Mouse (Mus musculus): ENCODE results near the gene Tmem132b. TPM values are rescaled to one million over a fixed set of nuclear protein-coding genes. Genes with fewer than 3 reads are reported as not detected.

Gene Tmem132b
- polyA plus RNA-seq, 1 experiment from 2014 or later, result 0.03 TPM

DNA sequence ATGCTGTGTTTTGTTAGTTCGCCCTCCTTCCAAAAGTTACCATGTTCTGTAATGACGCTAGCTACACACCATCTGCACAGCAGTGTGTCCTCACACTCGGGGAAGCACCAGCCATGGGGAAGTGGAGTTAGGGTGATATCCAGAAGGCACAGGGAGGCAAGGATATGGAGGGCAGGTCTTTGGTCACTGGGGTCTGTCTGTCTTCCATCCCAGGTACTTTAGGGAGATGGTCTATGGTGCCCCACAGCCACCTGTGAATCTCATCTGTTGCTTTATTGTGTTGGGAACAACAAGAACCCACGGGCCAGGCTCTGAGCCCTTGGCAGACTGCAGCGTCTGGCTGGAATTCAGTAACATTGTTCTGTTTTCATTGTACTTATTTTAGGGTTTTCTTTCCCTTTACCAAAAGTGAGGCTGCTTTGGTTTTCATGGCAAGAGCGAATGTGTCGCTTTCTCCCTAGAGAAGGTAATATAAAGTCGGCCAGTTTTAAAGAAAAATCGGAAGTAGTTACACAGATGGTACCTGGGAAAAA, 96.3 kb downstream of the Tmem132b start:
- no peak overlapping the region for H3K9ac ChIP-seq
- H3K27ac ChIP-seq (replicated peaks), result no peak overlapping the region
- no peaks in the 10 kb centered on the region for H3K36me3 ChIP-seq
- no peaks in the 10 kb centered on the region for H3K4me1 ChIP-seq
- 84% methylated on average over 9 of the region's 9 CpGs for WGBS
- no peaks in the 10 kb centered on the region for H3K9me3 ChIP-seq
- no peak for ATAC-seq (ENCODE audit: extremely low read depth, insufficient number of reproducible peaks, low FRiP score, low TSS enrichment)
- H3K27me3 ChIP-seq (replicated peaks), result no peaks in the 10 kb centered on the region
- no peak overlapping the region for H3K4me3 ChIP-seq
- no peak overlapping the region for H3K4me2 ChIP-seq

DNA sequence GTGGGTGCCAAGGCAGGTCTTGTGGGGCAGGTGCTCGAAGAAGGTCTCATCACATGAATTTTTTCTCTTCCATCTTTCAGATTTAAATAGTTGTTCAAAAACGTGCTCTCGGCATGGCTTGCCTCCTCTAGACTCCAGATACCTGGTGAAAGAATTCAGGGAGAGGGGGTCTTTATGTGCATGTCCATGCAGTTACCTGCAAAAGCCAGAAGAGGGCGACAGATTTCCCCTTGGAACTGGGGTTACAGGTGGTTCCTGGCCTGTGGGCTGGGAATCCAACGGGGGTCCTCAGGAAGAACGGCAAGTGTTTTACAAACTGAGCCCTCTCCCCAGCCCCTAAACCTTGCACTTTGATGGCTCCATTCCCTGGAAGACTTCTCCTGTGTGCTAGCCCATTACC, 103.1 kb downstream of the Tmem132b start:
- Histone ChIP-seq H3K9ac (no peak overlapping the region), H3K4me1 (peaks cover under 1% of the 10 kb centered on the region; the same call in 1 of the 2 replicates), H3K27me3 (replicated peaks) (no peaks in the 10 kb centered on the region; the same call in 1 of the 2 replicates), H3K9me3 (peaks cover 10% of the 10 kb centered on the region), H3K36me3 (no peaks in the 10 kb centered on the region), H3K27ac (replicated peaks) (no peak overlapping the region), H3K4me3 (no peak overlapping the region), H3K4me2 (no peak overlapping the region)
- WGBS, result 68% methylated on average over 6 of the region's 6 CpGs
- ATAC-seq (ENCODE audit: extremely low read depth, insufficient number of reproducible peaks, low FRiP score, low TSS enrichment), result no peak

DNA sequence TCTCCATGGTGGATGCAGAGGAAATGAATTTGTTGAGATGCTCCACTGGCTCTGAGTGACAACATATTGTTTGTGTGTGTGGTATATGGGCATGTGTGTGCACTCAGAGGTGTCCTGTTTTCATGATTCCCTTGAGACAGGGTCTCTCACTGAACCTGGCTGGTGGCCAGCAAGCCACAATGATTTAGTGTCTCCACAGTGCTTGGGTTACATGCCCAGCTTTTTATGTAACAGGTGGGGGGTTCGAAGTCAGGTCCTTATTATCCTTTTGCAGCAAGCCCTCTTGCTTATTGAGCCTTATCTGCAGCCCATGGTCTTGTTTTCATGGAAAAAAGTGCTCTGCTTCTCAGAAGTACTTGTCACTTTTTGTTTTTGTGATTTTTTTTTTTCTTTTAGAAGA, 109.4 kb downstream of the Tmem132b start:
- H3K27me3 ChIP-seq (replicated peaks), result no peaks in the 10 kb centered on the region
- peaks cover 8% of the 10 kb centered on the region; the same call in 1 of the 2 replicates for H3K4me1 ChIP-seq
- peaks cover 11% of the 10 kb centered on the region; the same call in 1 of the 2 replicates for H3K9me3 ChIP-seq
- no peak for ATAC-seq (ENCODE audit: extremely low read depth, insufficient number of reproducible peaks, low FRiP score, low TSS enrichment)
- H3K27ac ChIP-seq (replicated peaks), result no peak overlapping the region
- no peak overlapping the region for H3K9ac ChIP-seq
- no peak overlapping the region for H3K4me2 ChIP-seq
- 54% methylated on average over 1 of the region's 1 CpGs for WGBS
- H3K4me3 ChIP-seq, result no peak overlapping the region
- H3K36me3 ChIP-seq, result no peaks in the 10 kb centered on the region

DNA sequence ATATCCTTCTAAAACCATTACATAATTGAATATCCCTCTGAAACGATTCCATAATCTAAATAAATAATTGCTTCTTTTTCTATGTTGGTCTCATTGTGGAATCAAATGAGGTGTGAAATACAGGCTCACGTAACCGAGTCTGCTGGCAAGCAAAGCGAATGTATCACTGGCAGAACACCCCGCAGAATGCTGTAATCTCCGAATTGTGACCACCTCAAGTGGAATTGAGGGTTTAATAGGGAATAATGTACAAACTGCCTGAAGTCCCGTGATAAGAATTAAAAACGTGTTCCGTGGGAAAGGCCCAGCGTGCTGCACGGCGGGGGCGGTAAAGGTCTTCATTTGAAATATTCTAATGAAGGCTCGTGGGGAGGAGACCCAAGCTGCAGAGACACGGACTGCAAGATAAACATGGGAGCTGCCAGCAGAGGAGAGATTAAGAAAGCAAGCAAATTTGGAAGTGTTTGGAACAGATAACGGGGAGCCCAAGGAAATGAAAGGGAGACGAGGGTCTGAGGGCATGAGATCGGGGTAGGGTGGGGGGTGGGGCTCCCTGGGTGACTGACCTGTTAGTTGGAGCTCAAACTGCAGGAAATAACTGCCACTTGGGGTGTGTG, 110.1 kb downstream of the Tmem132b start:
- Histone ChIP-seq H3K4me2 (peak overlapping the region; percentile 46), H3K4me3 (no peak overlapping the region), H3K36me3 (no peaks in the 10 kb centered on the region), H3K4me1 (peaks cover 8% of the 10 kb centered on the region; the same call in 1 of the 2 replicates), H3K9me3 (peaks cover 11% of the 10 kb centered on the region; the same call in 1 of the 2 replicates), H3K27ac (replicated peaks) (no peak overlapping the region), H3K9ac (no peak overlapping the region), H3K27me3 (replicated peaks) (no peaks in the 10 kb centered on the region)
- no peak for ATAC-seq (ENCODE audit: extremely low read depth, insufficient number of reproducible peaks, low FRiP score, low TSS enrichment)
- 37% methylated on average over 18 of the region's 18 CpGs for WGBS

DNA sequence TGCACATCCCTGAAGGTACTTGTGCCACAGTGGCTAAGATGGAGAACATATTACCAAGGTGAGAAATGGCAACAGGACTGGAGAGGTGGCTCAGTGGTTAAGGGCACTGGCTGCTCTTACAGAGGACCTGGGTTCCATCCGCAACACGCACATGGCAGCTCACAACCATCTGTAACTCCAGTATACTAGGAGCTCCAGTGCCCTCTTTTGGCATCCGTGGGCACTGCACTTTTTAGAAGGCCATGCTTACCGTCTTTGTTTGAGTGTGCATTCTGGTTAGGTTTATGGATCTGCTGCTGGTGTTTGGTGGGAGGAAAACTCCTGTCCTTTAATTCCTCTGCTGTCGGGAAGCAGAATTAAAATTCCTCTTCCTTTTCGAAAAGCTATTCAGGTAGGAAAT, 116.7 kb downstream of the Tmem132b start:
- 0 out of 2 replicates have a peak, but pooled peaks cover 7% of the 10 kb centered on the region for H3K9me3 ChIP-seq
- ATAC-seq (ENCODE audit: extremely low read depth, insufficient number of reproducible peaks, low FRiP score, low TSS enrichment), result no peak
- WGBS, result 83% methylated on average over 6 of the region's 6 CpGs

DNA sequence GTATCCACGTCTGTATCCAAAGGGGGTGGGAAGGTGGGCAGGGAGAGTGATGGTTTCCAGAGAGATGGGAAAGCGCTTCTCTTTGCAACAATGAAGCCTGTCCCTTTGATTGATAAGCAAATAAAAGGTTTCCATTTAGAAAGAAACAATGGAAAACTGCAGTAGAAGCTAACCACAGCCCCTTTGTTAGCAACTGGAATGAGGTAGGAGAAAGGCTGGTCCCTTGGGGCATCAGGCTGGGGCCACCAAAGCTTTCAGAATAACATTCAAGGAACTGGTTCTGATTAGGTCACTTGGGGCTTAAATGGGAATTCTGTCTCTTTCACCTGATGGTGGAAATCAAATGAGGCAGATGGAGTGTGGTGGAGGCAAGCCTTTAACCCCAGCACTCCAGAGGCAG, 118.4 kb downstream of the Tmem132b start:
- Histone ChIP-seq H3K36me3 (no peaks in the 10 kb centered on the region), H3K9ac (no peak overlapping the region), H3K27ac (replicated peaks) (no peak overlapping the region), H3K4me2 (no peak overlapping the region), H3K4me3 (no peak overlapping the region), H3K4me1 (no peaks in the 10 kb centered on the region), H3K27me3 (replicated peaks) (no peaks in the 10 kb centered on the region), H3K9me3 (0 out of 2 replicates have a peak, but pooled peaks cover 1% of the 10 kb centered on the region)
- no peak for ATAC-seq (ENCODE audit: extremely low read depth, insufficient number of reproducible peaks, low FRiP score, low TSS enrichment)
- WGBS, result 53% methylated on average over 2 of the region's 2 CpGs

More for the DNA sequence above, 116.7 kb downstream of the Tmem132b start:
- Histone ChIP-seq H3K9ac (no peak overlapping the region), H3K4me3 (no peak overlapping the region), H3K27me3 (replicated peaks) (no peaks in the 10 kb centered on the region), H3K4me2 (no peak overlapping the region), H3K36me3 (no peaks in the 10 kb centered on the region), H3K4me1 (no peaks in the 10 kb centered on the region), H3K27ac (replicated peaks) (no peak overlapping the region)

DNA sequence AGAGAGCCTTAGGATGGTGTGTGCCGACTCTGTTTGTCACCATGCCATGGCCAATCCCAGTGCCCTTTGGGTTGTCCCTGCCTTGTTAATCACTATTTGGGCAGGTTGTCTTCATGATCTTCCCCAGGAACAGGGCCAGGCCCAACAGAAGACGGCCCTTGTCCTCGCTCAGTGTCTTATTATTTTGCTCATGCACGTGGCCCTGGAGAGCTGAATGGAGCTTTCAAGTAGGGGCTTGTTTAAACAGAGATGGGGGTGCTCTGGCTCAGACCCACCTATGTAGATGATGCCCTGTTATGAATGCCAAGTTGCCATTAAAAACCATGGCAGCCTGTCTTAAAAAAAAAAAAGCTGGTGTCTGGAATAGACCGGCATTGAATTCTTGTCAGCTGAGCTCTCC, 126.5 kb downstream of the Tmem132b start:
- Histone ChIP-seq H3K27me3 (replicated peaks) (no peaks in the 10 kb centered on the region), H3K4me3 (no peak overlapping the region), H3K4me2 (no peak overlapping the region), H3K27ac (replicated peaks) (no peak overlapping the region), H3K9me3 (no peaks in the 10 kb centered on the region), H3K4me1 (no peaks in the 10 kb centered on the region), H3K36me3 (no peaks in the 10 kb centered on the region), H3K9ac (no peak overlapping the region)
- WGBS, result 76% methylated on average over 5 of the region's 5 CpGs
- ATAC-seq (ENCODE audit: extremely low read depth, insufficient number of reproducible peaks, low FRiP score, low TSS enrichment), result no peak

DNA sequence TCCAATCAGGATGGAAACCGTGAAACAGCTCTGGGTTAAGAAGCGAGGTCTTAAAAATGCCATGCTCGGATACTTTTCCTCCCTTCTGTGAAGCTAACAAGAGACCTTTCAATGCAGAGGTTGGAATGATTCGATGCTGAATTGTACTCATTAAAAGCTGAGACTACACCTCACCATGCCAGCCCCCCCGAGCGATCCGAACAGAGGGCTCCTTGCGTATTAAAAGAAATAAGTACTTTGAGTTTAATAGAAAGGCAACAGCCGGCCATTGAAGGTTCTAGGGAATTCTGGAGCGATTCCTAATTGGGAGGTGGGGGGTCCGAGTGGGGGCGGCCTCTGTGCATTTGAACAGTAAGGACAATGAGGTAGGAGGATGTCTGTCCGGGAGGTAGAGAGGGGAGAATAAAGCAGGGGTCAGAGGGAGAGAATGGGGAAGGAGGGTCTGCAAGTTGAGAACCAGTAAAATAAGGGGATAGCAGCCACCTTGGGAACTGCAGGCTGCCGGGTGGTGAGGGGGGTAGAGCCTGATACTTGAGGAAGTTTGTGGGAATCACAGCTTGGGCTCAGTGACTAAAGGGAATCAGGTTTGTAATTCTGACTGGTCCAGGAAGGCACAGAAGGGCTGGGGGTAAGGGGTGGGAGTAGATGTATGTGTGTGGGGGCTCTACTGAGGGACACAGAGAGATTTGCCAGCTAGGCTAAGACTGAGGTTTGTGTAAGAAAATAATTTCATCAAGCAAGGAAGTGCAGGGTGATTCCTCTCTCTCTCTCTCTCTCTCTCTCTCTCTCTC, 127.6 kb downstream of the Tmem132b start:
- Histone ChIP-seq H3K27ac (replicated peaks) (no peak overlapping the region), H3K4me1 (no peaks in the 10 kb centered on the region), H3K27me3 (replicated peaks) (no peaks in the 10 kb centered on the region), H3K36me3 (no peaks in the 10 kb centered on the region), H3K9me3 (no peaks in the 10 kb centered on the region), H3K9ac (no peak overlapping the region), H3K4me2 (no peak overlapping the region), H3K4me3 (no peak overlapping the region)
- no peak for ATAC-seq (ENCODE audit: extremely low read depth, insufficient number of reproducible peaks, low FRiP score, low TSS enrichment)
- 64% methylated on average over 14 of the region's 14 CpGs for WGBS

DNA sequence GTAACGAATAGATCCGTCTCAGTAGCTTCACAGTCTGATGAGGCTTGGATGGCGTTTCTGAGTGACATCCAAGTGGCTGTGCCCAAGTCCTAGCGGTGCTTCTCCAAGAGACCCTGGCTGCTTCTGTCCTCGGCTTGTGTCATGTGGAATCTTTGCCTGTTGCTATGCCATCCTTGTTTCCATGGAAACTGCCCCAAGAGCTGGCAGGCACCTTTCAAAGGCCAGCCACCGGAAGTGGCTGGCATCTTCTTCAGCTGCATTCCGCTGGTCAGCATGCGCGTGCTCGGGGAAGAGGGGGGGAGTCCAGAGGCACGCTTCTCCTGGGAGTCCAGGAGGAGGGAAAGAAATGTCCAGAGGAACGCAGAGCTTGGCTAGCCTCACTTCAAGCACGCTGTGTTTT, 144.0 kb downstream of the Tmem132b start:
- 49% methylated on average over 13 of the region's 13 CpGs for WGBS
- no peaks in the 10 kb centered on the region for H3K27me3 ChIP-seq (replicated peaks)

DNA sequence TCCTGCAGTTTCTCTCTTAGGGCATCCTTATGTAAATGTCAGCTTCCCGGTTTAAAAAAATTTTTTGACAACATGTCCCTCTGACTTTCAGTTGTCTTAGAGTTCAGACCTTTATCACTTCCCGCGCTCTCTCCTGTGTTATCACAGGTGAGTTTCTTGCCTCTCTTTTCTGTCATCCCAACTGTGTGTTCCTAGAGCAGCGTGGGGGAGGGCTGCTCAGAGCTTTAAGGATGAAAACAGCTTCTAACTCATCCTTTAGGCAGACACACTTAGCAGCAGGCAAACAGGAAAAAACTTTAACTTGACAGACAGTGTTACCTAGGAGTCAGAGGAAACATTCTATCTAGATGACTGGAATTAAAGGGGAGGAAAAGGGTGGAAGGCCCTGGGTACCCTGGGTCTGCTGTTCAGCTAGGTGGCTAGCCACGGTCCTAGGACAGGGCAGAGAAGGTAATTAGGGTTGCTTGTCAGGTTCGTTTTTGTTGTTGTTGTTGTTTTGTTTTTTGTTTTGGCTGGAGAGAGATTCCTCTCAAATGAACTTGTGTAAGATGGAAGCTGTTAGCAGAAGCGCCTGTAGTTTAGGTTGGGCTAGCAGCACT, 144.6 kb downstream of the Tmem132b start:
- H3K4me1 ChIP-seq, result no peaks in the 10 kb centered on the region
- no peak overlapping the region for H3K27ac ChIP-seq (replicated peaks)
- no peak for ATAC-seq (ENCODE audit: extremely low read depth, insufficient number of reproducible peaks, low FRiP score, low TSS enrichment)
- no peak overlapping the region for H3K9ac ChIP-seq
- 61% methylated on average over 7 of the region's 7 CpGs for WGBS
- H3K36me3 ChIP-seq, result no peaks in the 10 kb centered on the region
- no peaks in the 10 kb centered on the region for H3K27me3 ChIP-seq (replicated peaks)
- H3K9me3 ChIP-seq, result no peaks in the 10 kb centered on the region
- H3K4me3 ChIP-seq, result no peak overlapping the region
- H3K4me2 ChIP-seq, result no peak overlapping the region

More for the DNA sequence above, 144.0 kb downstream of the Tmem132b start:
- no peaks in the 10 kb centered on the region for H3K9me3 ChIP-seq
- no peak overlapping the region for H3K9ac ChIP-seq
- no peak for ATAC-seq (ENCODE audit: extremely low read depth, insufficient number of reproducible peaks, low FRiP score, low TSS enrichment)
- no peak overlapping the region for H3K4me2 ChIP-seq
- no peaks in the 10 kb centered on the region for H3K4me1 ChIP-seq
- H3K4me3 ChIP-seq, result no peak overlapping the region
- H3K27ac ChIP-seq (replicated peaks), result no peak overlapping the region
- H3K36me3 ChIP-seq, result no peaks in the 10 kb centered on the region

DNA sequence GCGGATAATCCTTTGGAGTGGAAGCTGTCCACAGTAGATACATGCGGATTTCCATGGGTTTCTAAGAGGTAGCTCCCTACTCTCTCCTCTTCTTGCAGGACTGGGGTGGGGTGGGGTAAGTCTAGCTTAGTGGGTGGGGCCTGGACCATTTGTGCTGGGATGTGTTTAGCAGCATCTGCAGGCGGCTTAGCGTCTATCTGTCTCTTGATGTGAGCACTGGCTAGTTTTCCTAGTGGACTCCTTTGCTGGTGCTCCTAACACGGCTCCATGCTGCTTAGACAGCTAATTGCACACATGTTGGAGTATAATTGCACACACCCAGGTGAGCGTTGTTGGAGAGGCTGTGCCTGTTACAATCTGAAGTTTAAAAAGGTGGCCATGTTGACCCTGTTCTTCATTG, 149.3 kb downstream of the Tmem132b start:
- no peaks in the 10 kb centered on the region for H3K36me3 ChIP-seq
- no peaks in the 10 kb centered on the region for H3K9me3 ChIP-seq
- no peak overlapping the region for H3K4me3 ChIP-seq
- no peak for ATAC-seq (ENCODE audit: extremely low read depth, insufficient number of reproducible peaks, low FRiP score, low TSS enrichment)
- H3K4me1 ChIP-seq, result no peaks in the 10 kb centered on the region
- H3K4me2 ChIP-seq, result no peak overlapping the region
- no peaks in the 10 kb centered on the region for H3K27me3 ChIP-seq (replicated peaks)
- WGBS, result 81% methylated on average over 6 of the region's 6 CpGs
- H3K9ac ChIP-seq, result no peak overlapping the region
- no peak overlapping the region for H3K27ac ChIP-seq (replicated peaks)
